Mouse (Mus musculus): ENCODE measurements around the gene Trir.

Gene Trir

DNA sequence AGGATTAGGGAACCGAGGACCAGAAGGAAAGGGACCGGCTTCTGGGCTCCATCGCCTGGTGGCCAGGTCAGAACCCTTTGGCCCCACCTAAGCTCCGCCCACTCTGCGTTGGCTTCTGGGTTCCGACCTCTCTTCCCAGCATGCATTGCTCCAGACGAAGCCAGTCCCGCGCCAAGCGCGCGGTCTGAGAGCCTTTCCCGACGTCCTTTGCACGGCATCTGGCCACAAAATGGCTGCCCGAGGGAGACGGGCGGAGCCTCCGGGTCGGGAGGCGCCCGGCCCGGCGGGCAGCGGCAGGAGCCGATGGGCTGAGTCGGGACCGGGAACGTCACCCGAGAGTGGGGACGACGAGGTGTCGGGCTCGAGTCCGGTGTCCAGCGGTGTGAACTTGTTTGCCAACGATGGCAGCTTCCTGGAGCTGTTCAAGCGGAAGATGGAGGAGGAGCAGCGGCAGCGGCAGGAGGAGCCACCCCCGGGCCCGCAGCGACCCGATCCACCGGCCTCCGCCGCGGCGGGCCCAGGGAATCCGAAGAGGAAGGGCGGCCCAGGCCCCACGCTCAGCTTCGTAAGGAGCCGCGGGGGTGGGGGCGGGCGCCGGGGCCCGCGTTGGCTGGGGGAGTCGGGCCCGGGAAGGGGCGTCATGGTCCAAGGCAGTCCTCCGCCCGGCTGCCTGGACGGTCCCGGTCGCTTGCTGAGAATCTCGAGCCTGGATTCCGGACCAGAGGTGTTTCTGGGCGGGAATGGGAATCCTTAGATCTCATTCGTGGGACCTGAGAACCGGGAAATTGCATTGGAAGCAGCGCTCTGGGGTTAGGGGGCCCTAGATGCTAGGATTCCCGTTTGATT lies at the start of gene Trir:
Gene Trir (plus strand): TSS at position 154 of the 846 bp plus-strand sequence.
- peak; percentile 98 for DNase-seq

DNA sequence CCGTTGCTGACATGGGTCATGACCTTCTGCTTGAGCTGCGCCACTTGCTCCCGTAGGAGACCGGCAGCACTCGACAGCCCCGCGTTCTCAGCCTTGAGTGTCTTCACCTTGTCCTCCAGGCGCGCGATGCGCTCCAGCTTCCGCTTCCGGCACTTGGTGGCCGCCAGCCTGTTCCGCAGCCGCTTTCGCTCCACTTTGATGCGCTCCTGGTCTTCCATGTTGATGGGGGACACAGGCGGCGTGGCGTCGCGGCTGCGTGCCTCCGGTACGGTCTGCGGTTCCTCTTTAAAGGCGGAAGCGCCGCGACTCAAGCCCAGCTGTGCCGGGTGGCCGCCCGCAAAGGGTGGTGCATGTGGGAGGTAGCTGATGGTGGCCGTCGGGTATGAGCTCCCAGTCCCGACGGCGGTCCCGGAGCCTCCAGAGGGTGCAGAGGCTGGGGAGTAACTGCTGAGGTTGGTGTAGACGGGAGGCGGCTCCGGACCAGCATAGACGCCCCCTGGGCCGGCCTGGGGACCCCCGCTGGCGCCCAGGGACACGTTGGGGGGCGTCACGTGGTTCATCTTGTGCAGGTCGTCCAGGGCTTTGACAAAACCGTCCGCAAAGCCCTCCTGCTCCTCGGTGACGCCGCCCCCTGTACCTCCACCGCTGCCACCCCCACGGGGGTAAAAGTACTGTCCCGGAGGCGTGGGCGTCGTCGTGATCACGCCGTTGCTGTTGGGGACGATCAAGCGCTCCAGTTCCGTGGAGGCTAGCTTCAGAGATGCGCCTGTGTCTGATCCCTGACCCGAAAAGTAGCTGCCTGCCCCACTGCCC lies 49.0 kb upstream of the Trir start:
- DNase-seq = peak; percentile 70

DNA sequence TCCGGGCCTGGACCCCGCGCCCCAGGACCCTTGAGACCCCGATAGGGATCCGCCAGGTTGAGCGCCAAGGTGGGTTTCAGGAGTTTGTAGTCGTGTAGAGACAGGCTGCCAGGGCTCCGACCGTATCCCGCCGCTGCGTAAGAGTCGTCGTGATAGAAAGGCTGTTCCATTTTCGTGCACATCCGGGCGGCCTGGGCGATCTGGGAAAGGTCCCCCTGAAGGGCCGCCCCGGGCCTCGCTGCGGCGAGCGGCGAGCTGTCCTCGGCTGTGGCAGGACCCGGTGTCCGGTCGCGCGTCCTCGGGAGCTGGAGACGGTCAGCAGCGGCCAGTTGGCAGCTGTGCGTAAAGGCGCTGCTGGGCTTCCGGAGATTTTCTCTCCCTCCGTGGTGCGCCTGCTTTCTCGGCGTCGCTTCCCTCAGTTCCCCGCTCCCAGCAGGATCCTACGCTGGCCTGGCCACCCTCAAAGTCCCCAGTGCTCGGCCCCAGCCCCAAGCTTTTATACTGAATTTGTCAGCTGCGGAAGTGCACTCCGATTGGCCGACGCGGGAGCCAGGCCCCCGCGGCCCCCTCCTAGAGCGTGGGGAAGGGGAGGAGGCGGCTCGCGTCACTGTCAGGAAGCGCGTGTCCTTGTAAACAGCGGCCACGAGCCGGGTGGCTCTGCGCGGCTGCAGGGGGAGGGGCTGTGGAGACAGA lies 48.2 kb upstream of the Trir start, which contains the start of gene Junb:
Gene Junb (minus strand): TSS at position 471 of the 693 bp plus-strand sequence.
- peak; percentile 97 for DNase-seq

DNA sequence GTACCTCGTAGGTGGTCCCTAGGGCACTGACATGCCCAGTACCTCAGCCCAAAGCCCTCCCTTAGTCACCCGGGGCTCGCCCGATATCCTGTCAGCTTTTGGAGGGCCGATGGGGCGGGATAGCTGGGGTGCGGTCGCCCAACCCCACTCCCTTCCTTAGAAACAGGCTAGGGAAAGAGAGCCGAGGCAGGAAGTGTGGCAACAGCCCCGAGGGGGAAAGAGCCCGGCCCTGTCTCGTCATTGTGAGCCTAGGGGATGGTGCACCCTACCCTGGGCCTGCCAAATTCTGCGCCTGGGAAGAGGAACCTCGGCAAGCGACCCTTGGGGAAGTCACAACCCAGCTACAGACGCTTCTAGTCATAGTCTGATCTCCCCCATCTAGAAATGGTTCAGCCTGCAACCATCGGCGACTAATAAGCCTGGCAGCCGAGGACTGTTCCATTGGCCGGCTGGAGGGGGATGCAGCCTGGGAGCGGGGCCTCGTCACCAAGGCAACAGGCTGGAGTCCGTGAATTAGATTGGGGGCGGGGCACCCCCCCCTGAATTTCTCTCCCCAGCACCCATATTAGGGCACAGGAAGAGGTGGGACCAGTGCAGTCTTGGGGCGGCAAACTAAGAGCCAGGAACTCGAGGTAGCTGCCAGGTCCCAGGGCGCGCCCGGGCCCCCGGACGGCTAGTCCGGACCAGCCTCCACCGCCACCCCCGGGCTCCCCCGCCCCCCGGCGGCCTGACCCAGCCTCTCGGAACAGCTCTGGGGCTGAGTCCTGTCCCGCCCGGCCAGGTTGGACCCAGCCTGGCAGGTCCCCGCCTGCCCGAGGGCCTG lies 46.8 kb upstream of the Trir start:
- DNase-seq = peak; percentile 98

DNA sequence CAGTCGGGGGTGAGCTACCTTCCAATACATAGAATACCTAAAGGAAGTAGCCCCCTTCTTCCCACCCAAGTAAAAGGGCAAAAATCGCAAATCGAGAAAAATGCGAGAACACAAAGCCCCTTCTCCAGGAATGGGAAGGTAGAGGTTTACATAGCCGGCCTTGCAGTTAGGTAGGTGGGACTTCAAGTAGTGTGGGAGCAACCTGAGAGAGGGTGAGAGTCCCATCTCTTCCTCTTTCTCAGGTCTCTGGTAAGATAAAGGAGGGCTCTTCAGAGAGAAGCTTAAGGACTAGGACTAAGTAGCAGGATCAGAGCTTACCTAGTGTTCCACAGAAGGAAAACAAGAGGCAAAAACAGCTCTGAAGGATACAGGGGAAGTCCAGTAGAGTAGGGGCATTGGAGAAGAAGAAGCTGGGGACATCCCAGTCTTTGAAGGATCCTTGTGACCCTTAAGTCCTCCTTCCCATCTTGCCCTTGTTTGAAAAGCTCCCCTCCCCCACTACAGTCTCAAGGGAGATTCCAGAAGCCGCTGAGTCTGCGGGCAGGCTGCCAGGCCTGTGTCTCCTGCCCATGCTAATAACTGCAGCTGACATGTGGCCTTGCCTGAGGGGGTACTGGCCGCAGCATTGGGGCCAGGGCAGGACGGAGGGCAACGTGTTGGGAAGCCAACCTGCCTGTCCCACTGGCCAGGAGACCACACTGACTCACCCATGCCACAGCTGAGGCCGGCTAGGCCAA lies 45.8 kb upstream of the Trir start:
- peak; percentile 98 for DNase-seq

DNA sequence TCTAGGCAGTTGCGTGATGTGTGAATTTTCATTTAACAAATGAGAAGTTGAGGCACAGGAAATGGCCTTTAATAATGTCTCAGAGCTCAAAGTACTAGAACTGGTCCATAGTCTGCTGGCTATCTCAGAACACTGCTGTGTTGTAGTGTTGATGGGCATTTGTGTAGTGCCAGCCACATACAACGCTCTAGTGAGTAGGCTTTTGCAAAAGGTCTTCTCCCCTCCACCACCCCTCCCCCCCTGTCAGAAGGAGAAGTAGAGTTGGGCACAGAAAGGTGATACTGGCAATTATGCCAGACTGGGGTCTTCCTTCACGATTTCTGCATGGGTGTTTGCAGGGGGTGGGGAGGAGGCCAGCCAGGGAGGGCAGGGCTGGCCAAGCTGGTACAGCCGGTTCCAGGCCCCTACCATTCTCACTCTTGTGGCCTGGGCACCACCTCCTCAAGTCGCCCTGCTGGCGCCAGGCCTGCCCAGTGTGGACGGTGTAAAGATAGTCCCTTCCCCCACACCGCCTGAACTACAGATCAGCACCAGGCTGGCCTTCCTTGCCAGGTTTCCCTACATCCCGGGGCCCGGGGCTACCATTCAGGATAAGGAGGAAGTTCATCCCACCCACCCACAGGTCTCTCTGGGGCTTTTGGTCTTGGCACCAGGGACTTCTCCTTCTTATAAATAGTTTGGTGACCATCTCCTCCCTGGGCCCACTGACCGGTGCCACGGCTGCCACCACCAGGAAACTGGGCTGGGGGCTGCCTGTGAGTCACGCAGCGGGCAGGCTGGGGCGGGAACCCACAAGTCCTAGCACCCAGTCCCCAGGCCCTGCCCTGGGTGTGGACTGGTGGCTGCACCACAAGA lies 44.8 kb upstream of the Trir start:
- DNase-seq = peak; percentile 69

DNA sequence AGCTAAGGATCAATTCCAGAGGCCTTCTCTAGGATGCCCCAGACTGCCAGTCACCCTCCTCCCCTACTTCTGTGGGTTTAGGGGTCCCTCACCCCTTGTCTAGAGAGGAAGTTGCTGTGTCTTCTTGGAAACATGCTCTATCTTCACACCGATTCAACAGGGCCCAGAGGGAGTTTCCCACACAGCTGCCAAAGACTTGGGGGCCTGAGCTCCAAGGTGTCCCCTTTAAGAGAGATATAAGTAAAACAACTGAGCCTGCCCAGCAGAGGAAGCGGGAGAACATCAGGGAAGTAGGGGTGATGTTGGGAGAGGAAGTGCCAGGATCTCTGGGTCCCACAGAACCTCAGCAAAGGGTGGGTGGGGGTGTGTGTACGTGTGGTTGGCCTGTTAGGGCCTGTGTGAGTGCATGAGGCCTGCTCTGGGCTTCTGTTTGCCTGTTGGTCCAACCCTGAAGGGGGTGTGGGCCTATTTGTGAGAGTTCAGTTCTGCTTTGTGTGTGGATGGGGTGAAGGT lies 44.1 kb upstream of the Trir start:
- no peak for DNase-seq

DNA sequence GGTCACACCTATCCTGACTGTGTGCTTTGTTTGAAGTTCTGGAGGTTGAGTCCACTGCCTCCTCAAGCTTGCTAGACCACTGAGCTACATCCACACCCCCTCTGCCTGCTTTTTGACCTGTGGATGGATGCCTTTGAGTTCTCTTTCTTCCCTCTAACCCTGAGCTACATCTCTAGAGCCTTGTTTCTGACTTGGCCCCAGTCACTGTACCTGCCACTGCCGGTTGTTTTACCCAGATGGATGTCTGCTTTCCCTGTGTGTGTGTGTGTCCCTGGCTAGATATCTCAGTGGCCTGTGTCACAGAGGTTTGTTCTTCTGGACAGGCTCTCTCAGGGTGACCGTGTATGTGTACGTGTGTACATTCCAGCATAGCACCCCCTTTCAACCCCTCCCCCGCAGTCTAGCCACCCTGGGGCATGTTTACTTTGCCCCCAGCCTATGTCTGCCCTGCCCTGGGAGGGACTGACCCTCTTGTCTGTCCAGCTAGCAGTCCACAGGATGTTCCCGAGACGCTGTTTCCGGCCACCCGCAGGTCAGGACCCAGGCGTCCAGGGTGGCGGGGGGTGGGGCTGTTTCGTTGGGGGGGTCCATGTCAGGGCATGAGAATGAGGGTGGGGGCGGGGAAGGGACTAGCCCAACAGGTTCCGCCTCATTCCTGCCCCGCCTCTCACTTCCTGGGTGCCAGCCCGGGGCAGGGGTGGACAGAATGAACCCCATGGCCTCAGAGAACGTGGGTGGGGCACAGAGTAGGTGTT lies 42.2 kb upstream of the Trir start:
- peak; percentile 78 for DNase-seq

DNA sequence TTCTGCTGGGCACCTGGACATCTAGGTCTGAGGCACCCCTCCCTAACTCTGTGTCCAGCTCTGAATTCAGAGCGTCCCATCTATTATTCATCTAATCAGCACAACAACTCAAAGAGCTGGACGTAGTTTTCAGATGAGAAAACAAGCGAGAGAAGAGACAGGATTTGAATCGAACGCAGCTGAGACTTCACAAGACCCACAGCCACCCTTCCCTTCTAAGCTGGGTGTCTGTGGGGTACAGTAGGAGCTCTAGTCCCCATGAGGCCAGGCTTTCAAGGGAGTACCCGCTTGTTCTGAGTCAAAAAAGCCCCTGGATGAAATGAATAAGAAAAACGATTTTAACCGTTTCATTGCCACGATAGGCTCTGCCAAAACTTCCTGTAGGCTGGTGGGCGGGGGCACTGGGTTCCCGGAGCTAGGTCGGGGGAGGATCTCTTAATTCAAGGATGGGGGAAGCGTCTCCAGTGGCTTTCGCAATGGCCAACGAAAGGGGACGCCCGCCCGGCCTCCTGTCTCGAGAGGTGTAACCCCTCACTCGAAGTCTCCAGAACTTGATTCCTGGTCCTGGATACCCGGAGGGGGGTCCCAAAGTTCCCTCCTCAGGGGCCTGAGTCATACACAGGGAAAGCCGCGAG lies 41.5 kb upstream of the Trir start:
- DNase-seq = no peak

DNA sequence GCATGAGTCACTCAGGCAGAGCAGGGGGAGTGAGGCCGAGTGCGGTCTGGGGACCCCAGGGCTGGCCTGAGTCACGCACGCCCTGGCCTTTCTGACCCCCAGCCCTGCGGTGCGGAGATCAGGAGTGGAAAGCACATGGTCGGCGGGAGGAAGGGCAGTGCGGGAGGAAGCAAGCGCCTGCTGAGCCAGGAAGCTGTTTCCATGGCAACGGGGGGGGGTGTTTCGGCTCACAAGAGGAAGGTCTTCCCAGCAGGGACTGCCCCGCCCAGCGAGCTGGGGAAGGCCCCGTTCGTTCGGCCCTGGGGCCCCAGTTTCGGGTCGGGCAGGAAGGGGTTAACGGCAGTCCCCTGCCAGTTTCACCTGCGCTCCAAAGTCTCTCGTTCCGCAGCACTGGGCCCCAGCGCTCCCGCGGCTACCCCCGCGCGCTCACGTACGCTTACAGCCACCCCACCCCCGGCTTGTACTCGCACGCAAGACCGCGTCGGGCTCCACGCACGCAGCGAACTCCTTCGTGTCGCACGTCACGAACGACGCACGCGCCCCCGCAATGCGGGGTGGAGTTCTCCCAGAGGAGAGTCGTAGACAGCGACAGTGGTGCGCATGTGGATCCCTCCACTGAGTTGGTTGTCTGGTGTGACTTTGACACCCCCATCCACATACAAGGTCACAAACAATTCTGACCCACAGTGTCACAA lies 40.8 kb upstream of the Trir start:
- DNase-seq = peak; percentile 92

DNA sequence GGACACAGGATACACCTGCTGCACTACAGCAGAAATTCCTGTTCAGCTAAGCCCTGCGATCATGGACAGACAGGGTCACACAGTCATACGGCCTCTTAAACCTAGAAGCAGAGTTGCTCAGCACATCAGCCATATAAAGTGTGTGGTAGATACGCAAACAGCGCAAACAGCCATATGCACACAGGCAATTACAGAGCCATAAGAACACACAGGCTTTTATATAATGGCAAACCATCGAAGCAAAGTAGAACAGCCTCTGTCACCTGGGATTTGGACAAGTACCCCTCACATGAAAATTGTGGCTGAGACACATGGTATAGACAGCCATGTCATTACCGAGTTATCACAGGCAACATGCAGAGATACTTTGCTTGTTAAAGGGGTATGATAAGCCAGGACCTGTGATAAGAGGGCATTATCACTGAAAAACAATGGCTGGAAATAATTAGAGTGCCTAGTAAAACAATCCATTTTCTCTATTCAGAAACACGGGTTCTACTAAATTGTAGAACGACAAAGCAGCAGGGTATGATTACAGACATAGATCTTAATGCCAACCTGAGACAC lies 40.2 kb upstream of the Trir start:
- DNase-seq = no peak

DNA sequence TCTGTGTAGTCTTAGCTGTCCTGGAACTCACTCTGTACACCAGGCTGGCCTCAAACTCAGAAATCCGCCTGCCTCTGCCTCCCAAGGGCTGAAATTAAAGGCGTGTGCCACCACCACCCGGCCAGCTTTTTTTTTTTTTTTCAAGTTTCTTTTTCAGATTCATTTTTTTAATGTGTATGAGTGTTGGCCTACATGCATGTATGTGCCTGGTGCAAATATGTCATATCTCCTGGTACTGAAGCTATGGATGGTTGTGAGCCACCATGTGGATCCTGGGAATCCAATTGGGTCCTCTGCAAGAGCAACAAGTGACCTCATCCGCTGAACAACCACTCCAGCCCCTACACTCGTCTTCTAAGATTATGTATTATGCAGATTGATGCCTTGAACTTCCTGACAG lies 39.2 kb upstream of the Trir start:
- DNase-seq = no peak

DNA sequence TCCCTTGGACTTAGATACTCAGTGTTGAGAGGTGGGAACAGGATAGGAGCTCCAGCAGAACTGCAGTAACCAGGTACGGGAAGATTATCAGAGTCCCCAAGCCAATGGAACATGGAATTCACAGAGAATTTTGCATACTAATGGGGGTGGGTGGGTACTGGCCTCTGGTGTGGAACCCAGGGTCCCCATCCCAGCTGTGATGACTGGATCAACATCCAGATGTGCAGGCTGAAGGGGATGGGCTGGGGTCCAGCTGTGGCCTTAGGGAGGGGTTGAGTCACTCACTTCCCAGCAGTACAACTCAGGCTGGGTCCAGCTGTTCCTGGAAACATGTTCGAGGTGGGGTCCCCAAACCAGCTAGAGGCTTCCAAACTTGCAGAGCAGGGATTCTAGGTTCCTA lies 38.7 kb upstream of the Trir start:
- no peak for DNase-seq

DNA sequence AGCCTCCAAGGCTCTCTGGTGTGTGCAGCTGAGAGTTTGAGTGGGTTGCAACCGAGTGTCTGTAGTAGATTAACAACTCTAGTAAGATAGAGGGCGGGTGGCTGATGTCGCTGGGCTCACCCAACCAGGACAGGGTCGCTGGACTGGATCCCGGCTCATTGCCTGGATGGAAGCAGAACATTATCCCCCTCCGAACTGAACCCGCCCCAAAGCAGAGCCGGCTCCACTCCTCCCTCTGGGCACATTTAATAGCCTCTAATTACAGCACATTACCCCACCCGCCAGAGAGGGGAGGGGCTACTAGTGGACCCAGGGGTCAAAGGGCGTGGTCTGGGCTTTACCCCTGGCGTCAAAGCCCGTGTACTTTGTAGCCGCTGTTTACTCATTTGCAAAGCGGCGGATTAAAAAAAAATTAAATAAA lies 37.3 kb upstream of the Trir start:
- DNase-seq = peak; percentile 98

DNA sequence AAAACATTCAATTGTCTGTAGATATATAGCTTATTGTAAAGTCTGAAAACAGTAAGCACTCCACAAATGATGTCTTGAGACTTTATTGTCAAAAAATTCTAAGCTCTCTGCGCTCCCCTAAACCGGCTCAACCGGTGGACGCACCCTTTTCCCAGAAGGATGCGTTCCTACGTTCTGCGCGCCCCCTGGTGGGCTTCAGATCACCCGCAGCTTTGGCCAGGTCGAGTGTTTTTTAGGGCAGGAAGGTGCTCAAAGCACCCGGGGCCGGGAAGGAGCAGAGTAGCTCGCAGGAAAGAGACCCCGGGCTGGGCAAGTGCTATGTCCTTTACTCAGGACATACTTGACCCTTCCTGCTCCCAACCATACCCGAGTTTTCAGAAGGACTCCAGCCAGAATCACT lies 36.8 kb upstream of the Trir start:
- DNase-seq = peak; percentile 96

DNA sequence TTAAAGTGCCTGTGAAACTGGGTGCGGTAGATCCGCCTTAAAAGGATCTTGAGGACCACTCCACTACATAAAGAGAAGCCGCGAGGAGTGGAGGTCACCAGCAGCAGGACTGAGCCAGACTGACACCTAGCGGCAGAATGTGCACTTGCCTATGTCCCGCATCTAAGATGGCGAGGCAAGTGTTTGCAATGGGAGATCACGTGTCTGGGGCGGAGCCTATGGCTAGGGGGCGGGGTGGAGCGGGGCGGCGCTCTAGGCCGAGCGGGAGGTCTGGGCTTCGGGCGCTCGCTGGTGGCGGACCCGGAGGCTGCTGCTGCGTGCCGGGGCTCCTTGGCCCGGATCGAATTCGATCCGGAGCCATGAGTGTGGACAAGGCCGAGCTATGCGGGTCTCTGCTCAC lies 36.3 kb upstream of the Trir start, which contains the start of gene Hook2:
Gene Hook2 (plus strand): TSS at position 255 of the 400 bp plus-strand sequence.
- DNase-seq = peak; percentile 99

DNA sequence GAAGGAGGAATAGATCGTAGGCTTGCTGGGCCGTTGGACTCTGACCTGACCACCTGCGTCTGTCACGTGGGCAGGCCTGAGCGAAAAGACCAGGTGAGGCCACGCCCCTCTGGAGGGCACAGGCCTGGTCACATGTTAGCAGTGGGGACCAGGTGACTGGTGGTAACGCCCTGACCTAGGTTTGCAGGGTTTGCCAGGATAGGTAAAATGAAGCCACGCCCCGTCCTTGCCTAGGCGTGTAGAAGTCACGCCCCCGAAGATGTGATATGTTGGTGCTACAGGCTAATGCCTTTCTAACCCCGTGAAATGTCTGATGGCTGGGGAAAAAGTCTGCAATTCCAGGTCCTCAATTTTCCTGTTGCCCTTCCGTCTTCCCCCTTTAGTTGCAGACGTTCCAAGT lies 35.8 kb upstream of the Trir start:
- peak; percentile 98 for DNase-seq

DNA sequence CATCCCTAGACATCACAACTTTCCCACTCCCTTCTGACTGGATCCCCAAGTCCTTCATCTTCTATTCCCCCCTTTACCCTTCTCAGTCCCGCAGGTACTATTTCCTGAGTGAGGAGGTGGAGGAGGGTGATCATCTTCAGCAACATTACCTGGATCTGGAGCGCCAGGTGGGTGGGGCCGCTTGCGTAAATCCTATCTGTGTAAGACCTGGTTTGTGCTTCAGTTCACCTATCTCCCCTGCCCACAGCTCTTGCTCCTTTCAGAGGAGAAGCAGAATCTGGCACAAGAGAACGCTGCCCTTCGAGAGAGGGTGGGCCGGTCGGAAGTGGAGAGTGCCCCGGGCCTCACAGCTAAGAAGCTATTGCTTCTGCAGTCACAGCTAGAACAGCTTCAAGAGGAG lies 32.2 kb upstream of the Trir start:
- no peak for DNase-seq

Data from kidney, adult 9 months (tissue).